Mouse (Mus musculus) heart, postnatal 0 days (tissue): Measurements from ENCODE around the gene Arpc1b.

Experiments
- CTCF ChIP-seq: IDR thresholded peaks from 2 replicates; pipeline ENCODE4 v1.5.1; 2016; ENCODE audit warnings: antibody characterized with exemption, control low read depth, low read depth
- EP300 ChIP-seq: IDR thresholded peaks from 2 replicates; pipeline ENCODE4 v1.6.1; 2016; ENCODE audit warnings: antibody characterized with exemption, low read depth

DNA sequence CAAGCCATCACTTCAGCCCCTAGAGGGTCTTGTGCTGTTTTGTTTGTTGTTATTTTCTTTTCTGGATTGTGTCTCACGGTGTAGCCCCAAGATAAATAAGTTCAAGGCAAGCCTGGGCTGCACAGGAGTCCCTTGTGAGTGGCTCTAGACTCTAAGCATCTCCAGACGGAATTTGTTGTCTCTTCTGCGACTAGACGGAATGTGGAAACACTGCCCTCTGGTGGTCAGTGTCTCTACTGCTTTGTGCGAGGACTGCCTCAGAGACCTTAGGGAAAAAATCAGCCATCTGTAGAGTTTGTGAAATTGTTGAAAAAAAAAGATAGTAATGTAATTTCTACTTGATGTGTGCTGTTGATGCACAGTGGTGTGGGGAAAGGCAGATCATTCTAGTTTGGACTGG is 44.3 kb upstream of the Arpc1b start:
- TF ChIP-seq EP300 (no peak), CTCF (peak; percentile 87)
